Mouse (Mus musculus): Measurements from ENCODE around the gene Ston2.

- TF ChIP-seq CTCF (IDR thresholded peaks at IDR 0.05; ENCODE audit: extremely low read depth, insufficient read depth, low read length) (no peak), POLR2A (IDR thresholded peaks at IDR 0.05; ENCODE audit: extremely low read depth, insufficient read depth, low read length) (no peak)
These were observed 112.2 kb downstream of the Ston2 start for GRCm38 (mm10) chr12:91675937-91676336.

Measured in cortical plate, adult 2 months (tissue).